Mouse (Mus musculus): ENCODE measurements around the gene Sectm1b. TPM values are rescaled to one million over a fixed set of nuclear protein-coding genes. Genes with fewer than 3 reads are reported as not detected.
"Not testable (repeated sequence)": the region's sequence is repeated elsewhere in the genome, so short reads cannot be mapped to it uniquely, and the experiment has no call there.

Sectm1b gene
- polyA plus RNA-seq, 1 experiment from 2014 or later: not detected

DNA sequence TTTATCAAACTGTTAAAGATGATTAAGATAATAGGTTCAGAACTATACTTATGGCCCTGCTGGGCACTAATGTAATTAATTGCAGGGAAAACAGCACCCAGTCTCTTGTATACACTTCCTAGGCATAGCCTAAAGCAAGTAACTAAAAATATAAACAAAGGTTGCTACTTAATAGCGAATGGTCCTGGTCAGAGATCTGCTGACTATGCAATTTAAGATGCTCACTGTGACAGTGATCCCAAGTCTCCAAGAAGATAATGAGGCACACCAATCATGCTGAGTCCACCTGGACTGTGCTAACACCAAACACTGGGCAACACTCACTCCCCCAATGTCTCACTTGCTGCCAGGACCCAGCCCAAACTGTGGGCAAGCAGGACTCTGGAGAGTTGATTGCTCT is 13.5 kb downstream of the Sectm1b start:
- WGBS: 64% methylated on average over 1 of the region's 1 CpGs
- Histone ChIP-seq H3K27ac (no peak overlapping the region), H3K27me3 (0 out of 2 replicates have a peak, but pooled peaks cover 5% of the 10 kb centered on the region), H3K4me1 (replicated peaks) (peaks cover 3% of the 10 kb centered on the region; the same call in 1 of the 2 replicates), H3K36me3 (no peaks in the 10 kb centered on the region), H3K9ac (no peak overlapping the region), H3K4me2 (no peak overlapping the region), H3K9me3 (replicated peaks) (no peaks in the 10 kb centered on the region), H3K4me3 (no peak overlapping the region)
- ATAC-seq (replicated peaks; ENCODE audit: insufficient number of reproducible peaks, insufficient read depth, low FRiP score, low read depth): no peak

GRCm38 (mm10) chr11:121047826-121048399 is 15.5 kb downstream of the Sectm1b start:
- Histone ChIP-seq H3K4me1 (replicated peaks) (no peaks in the 10 kb centered on the region), H3K27ac (no peak overlapping the region), H3K4me3 (no peak overlapping the region), H3K36me3 (no peaks in the 10 kb centered on the region), H3K9me3 (replicated peaks) (no peaks in the 10 kb centered on the region), H3K4me2 (no peak overlapping the region), H3K9ac (no peak overlapping the region), H3K27me3 (peaks cover 10% of the 10 kb centered on the region; the same call in 1 of the 2 replicates)
- WGBS: 55% methylated on average over 2 of the region's 2 CpGs
- ATAC-seq (replicated peaks; ENCODE audit: insufficient number of reproducible peaks, insufficient read depth, low FRiP score, low read depth): no peak

DNA sequence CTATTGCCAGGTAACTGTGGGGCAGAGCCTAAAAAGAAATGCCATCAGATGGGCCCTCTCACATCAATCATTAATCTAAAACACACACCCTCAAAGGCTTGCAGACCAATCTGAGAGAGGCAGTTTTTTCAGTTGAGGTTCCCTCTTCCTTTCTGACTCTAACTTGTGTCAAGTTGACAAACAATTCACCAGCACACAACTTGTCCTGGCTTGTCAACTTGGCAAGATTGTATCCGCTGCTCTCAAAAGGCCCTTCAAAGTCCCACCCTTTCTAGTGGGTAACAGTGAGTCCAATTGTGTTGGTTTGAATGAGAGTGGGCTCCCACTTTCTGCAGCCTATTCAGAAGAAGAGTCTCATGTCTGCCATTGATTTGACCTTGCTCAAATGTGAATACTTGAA is 18.1 kb downstream of the Sectm1b start:
- no peak overlapping the region for H3K4me2 ChIP-seq
- no peak overlapping the region for H3K27ac ChIP-seq
- ATAC-seq (replicated peaks; ENCODE audit: insufficient number of reproducible peaks, insufficient read depth, low FRiP score, low read depth): no peak
- no peak overlapping the region for H3K9ac ChIP-seq
- no peaks in the 10 kb centered on the region for H3K4me1 ChIP-seq (replicated peaks)
- no peak overlapping the region for H3K4me3 ChIP-seq
- no peaks in the 10 kb centered on the region for H3K9me3 ChIP-seq (replicated peaks)
- 69% methylated on average over 1 of the region's 1 CpGs for WGBS
- H3K27me3 ChIP-seq: peaks cover 12% of the 10 kb centered on the region
- no peaks in the 10 kb centered on the region for H3K36me3 ChIP-seq

GRCm38 (mm10) chr11:121043025-121043424 is 20.3 kb downstream of the Sectm1b start:
- H3K9me3 ChIP-seq (replicated peaks); ATAC-seq (replicated peaks; ENCODE audit: insufficient number of reproducible peaks, insufficient read depth, low FRiP score, low read depth); H3K27ac ChIP-seq; H3K4me3 ChIP-seq; H3K36me3 ChIP-seq; H3K4me1 ChIP-seq (replicated peaks); H3K4me2 ChIP-seq; H3K9ac ChIP-seq: not testable (repeated sequence)
- WGBS: 66% methylated on average over 1 of the region's 1 CpGs
- H3K27me3 ChIP-seq: peaks cover 32% of the 10 kb centered on the region

- Histone ChIP-seq H3K27ac (no peak overlapping the region), H3K27me3 (peaks cover 37% of the 10 kb centered on the region), H3K9ac (no peak overlapping the region), H3K4me3 (no peak overlapping the region), H3K4me1 (replicated peaks) (no peaks in the 10 kb centered on the region), H3K36me3 (no peaks in the 10 kb centered on the region), H3K4me2 (no peak overlapping the region), H3K9me3 (replicated peaks) (no peaks in the 10 kb centered on the region)
- no peak for ATAC-seq (replicated peaks; ENCODE audit: insufficient number of reproducible peaks, insufficient read depth, low FRiP score, low read depth)
- WGBS: 60% methylated on average over 4 of the region's 4 CpGs
Observed at GRCm38 (mm10) chr11:121042480-121042879, 20.9 kb downstream of the Sectm1b start.

DNA sequence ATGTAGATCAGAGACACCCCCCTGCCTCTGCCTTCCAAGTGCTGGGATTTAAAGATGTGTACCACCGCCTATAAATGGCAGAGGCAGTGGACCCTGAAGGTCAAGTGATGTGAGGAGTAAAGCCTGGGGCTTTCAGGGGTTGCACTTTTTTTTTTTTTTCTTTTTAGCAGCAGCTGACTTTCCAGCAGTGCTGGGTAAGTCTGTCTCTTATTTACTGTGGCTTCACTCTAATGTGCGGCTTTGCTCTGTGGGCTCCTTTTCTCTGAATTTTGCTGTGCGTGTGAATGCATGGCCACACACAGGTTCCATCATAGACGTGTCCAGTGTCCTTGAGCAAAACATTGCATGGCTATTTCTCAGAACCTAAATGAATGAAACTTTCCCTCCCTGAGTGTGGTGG is 21.7 kb downstream of the Sectm1b start:
- Histone ChIP-seq H3K4me2 (no peak overlapping the region), H3K9ac (no peak overlapping the region), H3K4me1 (replicated peaks) (no peaks in the 10 kb centered on the region), H3K9me3 (replicated peaks) (no peaks in the 10 kb centered on the region), H3K4me3 (no peak overlapping the region), H3K27me3 (peaks cover 41% of the 10 kb centered on the region), H3K27ac (no peak overlapping the region), H3K36me3 (no peaks in the 10 kb centered on the region)
- no peak for ATAC-seq (replicated peaks; ENCODE audit: insufficient number of reproducible peaks, insufficient read depth, low FRiP score, low read depth)
- 67% methylated on average over 4 of the region's 4 CpGs for WGBS

DNA sequence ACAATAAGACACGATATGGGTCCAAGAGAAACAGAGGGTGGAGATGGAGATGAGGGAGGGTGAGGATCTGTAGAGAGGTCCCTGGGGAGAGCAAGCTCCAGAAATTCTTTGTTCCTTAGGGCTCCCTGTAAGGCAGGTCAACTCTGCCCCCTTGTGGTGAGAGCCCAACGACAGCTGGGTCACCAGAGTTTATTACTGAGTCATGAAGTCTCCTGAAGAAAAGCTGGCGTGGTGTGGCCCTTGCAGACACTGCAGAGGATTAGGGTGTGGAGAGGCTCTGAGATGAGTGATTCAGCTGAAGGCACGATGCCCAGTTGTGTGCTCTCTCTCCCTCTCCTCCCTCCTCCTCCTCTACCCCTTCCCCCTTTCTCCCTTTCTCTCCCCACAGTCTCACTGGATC is 22.2 kb downstream of the Sectm1b start:
- H3K36me3 ChIP-seq: no peaks in the 10 kb centered on the region
- no peaks in the 10 kb centered on the region for H3K4me1 ChIP-seq (replicated peaks)
- H3K27me3 ChIP-seq: peaks cover 43% of the 10 kb centered on the region
- no peak overlapping the region for H3K4me3 ChIP-seq
- ATAC-seq (replicated peaks; ENCODE audit: insufficient number of reproducible peaks, insufficient read depth, low FRiP score, low read depth): no peak
- 4% methylated on average over 4 of the region's 4 CpGs for WGBS
- no peak overlapping the region for H3K27ac ChIP-seq
- H3K9me3 ChIP-seq (replicated peaks): no peaks in the 10 kb centered on the region
- H3K9ac ChIP-seq: no peak overlapping the region
- H3K4me2 ChIP-seq: no peak overlapping the region

- 62% methylated on average over 5 of the region's 5 CpGs for WGBS
- Histone ChIP-seq H3K4me1 (replicated peaks) (no peaks in the 10 kb centered on the region), H3K27me3 (peaks cover 44% of the 10 kb centered on the region), H3K36me3 (no peaks in the 10 kb centered on the region), H3K9me3 (replicated peaks) (no peaks in the 10 kb centered on the region), H3K9ac (no peak within 1 kb of the TSS), H3K4me3 (no peak within 1 kb of the TSS), H3K4me2 (no peak within 1 kb of the TSS; the same call in 1 of the 2 replicates), H3K27ac (no peak within 1 kb of the TSS)
- ATAC-seq (replicated peaks; ENCODE audit: insufficient number of reproducible peaks, insufficient read depth, low FRiP score, low read depth): no peak
Observed at GRCm38 (mm10) chr11:121039302-121039701, 24.1 kb downstream of the Sectm1b start, which contains the start of gene Cd7. Cd7 (minus strand) TSS chr11:121039418.

GRCm38 (mm10) chr11:121038366-121039240 is 24.8 kb downstream of the Sectm1b start:
- 81% methylated on average over 11 of the region's 11 CpGs for WGBS
- no peak overlapping the region for H3K9ac ChIP-seq
- H3K27ac ChIP-seq: no peak overlapping the region
- H3K9me3 ChIP-seq (replicated peaks): no peaks in the 10 kb centered on the region
- H3K27me3 ChIP-seq: peaks cover 39% of the 10 kb centered on the region
- no peak overlapping the region for H3K4me3 ChIP-seq
- H3K36me3 ChIP-seq: no peaks in the 10 kb centered on the region
- no peak overlapping the region; the same call in 1 of the 2 replicates for H3K4me2 ChIP-seq
- no peak for ATAC-seq (replicated peaks; ENCODE audit: insufficient number of reproducible peaks, insufficient read depth, low FRiP score, low read depth)
- no peaks in the 10 kb centered on the region for H3K4me1 ChIP-seq (replicated peaks)

DNA sequence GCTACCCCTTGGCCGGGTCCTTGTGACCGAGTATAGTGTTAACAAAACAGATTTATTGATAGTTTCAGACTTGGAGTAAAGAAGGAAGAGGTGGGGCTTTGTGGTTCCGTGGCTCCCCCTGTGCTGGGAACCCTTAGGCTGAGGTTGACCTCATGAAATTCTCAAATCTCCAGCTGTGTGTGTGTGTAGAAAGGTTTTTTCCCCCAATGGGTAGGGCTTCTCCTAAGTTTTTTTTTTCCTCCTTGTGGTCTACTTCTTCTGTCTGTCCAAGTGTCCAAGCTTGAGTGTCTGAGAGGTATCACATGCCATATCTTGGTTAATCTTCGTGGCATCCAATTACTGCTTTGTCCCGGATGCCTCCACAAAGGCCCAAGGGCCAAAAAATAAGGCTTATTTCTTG is 30.3 kb downstream of the Sectm1b start:
- no peaks in the 10 kb centered on the region for H3K36me3 ChIP-seq
- H3K4me1 ChIP-seq (replicated peaks): no peaks in the 10 kb centered on the region
- peaks cover 18% of the 10 kb centered on the region for H3K27me3 ChIP-seq
- no peak overlapping the region for H3K9ac ChIP-seq
- 69% methylated on average over 5 of the region's 5 CpGs for WGBS
- H3K4me3 ChIP-seq: no peak overlapping the region
- H3K27ac ChIP-seq: no peak overlapping the region
- H3K4me2 ChIP-seq: no peak overlapping the region
- no peak for ATAC-seq (replicated peaks; ENCODE audit: insufficient number of reproducible peaks, insufficient read depth, low FRiP score, low read depth)
- no peaks in the 10 kb centered on the region for H3K9me3 ChIP-seq (replicated peaks)

DNA sequence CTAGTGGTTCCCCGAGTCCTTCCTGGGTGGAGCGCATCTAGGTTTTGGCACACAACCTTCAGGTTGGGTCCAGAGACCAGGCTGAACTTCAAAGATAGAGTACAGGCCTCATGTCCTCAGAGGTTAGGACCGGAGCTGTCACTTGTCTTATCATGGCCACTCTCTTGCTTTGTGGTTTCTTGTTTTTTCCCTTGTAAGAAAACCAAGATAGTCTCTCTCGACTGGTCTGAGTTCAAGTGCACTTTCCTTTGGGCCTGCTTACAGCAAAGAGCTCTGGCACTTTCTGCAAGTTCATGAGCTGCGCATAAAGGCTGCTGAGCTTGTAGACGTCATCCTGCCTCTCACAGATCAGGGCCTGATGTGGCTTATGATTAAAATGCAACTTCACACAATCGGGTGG is 36.1 kb downstream of the Sectm1b start:
- no peaks in the 10 kb centered on the region for H3K9me3 ChIP-seq (replicated peaks)
- no peak for ATAC-seq (replicated peaks; ENCODE audit: insufficient number of reproducible peaks, insufficient read depth, low FRiP score, low read depth)
- 76% methylated on average over 7 of the region's 7 CpGs for WGBS
- no peaks in the 10 kb centered on the region for H3K36me3 ChIP-seq
- H3K4me3 ChIP-seq: no peak overlapping the region
- no peak overlapping the region for H3K27ac ChIP-seq
- H3K4me1 ChIP-seq (replicated peaks): no peaks in the 10 kb centered on the region
- no peak overlapping the region for H3K4me2 ChIP-seq
- 0 out of 2 replicates have a peak, but pooled peaks cover 5% of the 10 kb centered on the region for H3K27me3 ChIP-seq
- no peak overlapping the region for H3K9ac ChIP-seq
